Mouse (Mus musculus) liver, adult 2 months (tissue): Measurements from ENCODE around the gene Agtpbp1.

Source experiments
- CTCF ChIP-seq: fragments of 200-500 bp; IDR thresholded peaks from 2 replicates; pipeline ENCODE4 v1.5.1; 2011; ENCODE audit warnings: low read depth, low read length, control low read depth
- POLR2A ChIP-seq: fragments of 200-500 bp; IDR thresholded peaks from 2 replicates; pipeline ENCODE4 v1.6.1; 2011; ENCODE audit warnings: low read length, control low read depth; ENCODE audit not compliant: insufficient read depth; ENCODE audit errors: extremely low read depth

GRCm38 (mm10) chr13:59474973-59475372 lies 110.1 kb downstream of the Agtpbp1 start:
- TF ChIP-seq CTCF: no peak
- no peak for TF ChIP-seq POLR2A
